In genomic region chr11:5907096-5907495, GRCm38 (mm10) we compare ENCODE assay signal across 22 mouse cellular contexts. TPM values are rescaled to one million over a fixed set of nuclear protein-coding genes. Genes with fewer than 3 reads are reported as not detected.
"Had no signal": no experiment of that assay in that cellular context is flagged by ENCODE, and none has a peak within 500 bp of the region (broad histone marks: within the 10 kb centered on the region; RNA-seq: fewer than 3 reads in every experiment).

No protein-coding gene starts in this region.

- ATAC-seq: hindbrain, postnatal 0 days; intestine, embryonic 15.5 days; intestine, postnatal 0 days; liver, embryonic 12.5 days had no signal

- DNase-seq: gastrocnemius, postnatal 14 days; heart, adult 2 months; heart, postnatal 14 days; heart, postnatal 36 days; kidney, adult 18-20 months; kidney, adult 8-10 months; kidney, postnatal 25 days; kidney, postnatal 4 days had no signal

RNA-seq across cellular contexts. Expression of gene Myl7, which starts 8.5 kb away (rescaled TPM):
- total RNA-seq: gastrocnemius, adult 18-20 months; gastrocnemius, adult 8-10 months; gastrocnemius, postnatal 14 days; gastrocnemius, postnatal 36 days; hematopoietic stem cell, adult 5-6 weeks; hindbrain, postnatal 0 days; layer of hippocampus, adult 2 months; layer of hippocampus, postnatal 10 days; layer of hippocampus, postnatal 25 days; left cerebral cortex, adult 2 months; left cerebral cortex, postnatal 10 days; left cerebral cortex, postnatal 25 days had no signal
- polyA plus RNA-seq: hindbrain, postnatal 0 days had no signal

RNA-seq across cellular contexts. Expression of gene Gck, which starts 42.8 kb away (rescaled TPM):
- total RNA-seq: hematopoietic stem cell, adult 5-6 weeks had no signal
